Mouse (Mus musculus): Measurements from ENCODE around the gene Oas2.
A peak's percentile ranks its signal among the peaks of the same experiment; 100 is the strongest.

Gene Oas2

DNA sequence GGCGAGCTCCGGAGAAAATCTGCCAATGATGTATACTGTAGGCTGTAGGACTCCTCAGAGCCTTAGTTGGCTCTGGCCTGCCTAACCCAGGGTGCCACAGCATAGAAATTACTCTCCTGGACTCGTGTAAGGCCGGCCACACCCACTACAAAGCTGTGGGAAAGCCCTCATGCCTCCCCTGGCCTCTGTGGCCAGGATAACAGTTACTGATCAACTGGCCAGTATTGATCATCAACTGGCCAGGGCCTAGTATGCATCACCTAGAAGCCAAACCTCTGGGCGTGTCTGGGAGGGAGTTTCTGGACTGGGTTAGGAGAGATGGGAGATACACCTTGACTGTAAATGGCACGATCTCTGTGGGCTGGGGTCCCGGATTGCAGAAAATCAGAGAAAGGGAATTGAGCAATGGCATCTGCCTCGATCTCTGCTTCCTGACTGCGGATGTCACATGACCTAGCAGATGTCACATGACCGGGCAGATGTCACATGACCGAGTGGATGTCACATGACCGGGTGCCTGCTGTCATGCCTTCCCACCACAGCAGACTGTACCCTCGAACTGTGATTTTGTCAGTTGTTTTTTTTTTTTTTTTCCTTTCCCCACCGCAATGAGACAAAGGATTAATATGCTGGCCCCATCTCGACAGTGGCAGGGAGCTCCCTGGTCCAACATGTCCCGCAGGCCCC lies 53.5 kb downstream of the Oas2 start:
- DNase-seq (ENCODE audit: low spot score): no peak

DNA sequence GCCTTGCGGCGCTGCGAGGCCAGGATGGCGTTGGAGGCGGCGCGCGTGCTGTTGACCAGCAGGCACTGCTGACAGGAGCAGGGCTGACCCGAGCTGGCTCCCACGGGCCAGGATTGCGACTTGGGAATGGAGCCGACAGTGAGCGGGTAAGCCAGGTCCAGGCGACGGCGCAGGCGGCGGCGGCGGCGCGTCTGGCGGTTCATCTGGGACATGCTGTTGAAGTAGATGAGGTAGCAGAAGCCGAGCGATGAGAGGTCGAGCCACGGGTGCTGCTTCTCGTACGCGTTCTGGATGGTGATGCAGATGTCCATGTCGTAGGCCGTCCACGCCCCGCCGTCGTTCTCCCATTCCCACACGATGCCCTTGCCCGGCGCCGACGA lies 55.0 kb downstream of the Oas2 start:
- DNase-seq (ENCODE audit: low spot score): no peak

DNA sequence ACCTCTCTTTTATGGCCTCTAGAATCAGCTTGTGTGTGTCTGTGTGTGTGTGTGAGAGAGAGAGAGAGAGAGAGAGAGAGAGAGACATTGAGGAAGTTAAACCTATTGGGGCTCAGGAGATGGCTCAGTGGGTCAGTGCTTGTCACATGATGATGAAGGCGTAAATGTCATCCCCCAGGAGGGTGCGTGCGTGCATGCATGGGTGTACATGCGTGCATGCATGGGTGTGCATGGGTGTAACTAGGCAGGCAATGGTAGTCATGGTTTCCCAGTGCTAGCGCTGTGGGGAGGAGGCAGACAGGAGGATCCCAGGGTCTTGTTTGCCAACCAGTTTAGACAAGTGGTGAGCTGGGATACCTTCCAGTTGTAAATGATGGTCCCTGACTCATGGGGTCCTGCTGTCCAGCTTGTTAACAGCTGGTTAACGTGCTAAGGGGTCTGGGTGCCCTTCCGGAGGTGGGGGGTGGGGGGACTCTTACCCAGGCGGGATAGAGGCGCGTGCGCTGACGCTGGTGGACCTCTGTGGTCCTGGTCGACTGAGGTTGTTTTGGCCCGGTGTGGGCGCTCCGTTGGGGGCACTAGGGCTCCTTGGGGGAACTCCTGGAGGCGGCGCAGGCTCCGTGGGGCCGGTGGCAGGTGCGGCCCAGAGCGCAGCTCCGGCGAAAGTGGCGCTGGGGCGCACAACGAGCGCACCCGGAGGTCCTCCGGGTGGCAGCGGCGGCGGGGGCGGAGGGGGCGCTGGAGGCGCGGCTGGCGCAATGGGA lies 55.5 kb downstream of the Oas2 start:
- no peak for DNase-seq (ENCODE audit: low spot score)

DNA sequence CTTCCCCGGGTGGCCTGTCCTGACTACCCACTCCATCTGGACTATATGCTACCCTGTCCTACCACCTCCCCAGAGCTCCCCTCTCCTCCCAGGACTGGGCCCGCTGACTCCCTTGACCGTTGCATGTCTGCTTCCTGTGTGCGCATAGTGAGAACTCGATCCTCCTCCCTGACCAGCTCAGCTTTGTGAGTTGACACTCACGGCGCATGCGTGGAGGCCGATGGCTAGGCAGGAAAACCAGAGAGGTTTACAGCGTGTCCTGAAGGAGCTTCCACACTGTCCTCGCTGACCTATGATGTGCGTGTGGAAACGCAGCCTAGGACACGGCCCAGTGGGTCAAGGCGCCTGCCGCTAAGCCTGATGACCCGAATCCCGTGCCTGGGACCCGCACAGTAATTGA lies 57.6 kb downstream of the Oas2 start:
- DNase-seq (ENCODE audit: low spot score): no peak

DNA sequence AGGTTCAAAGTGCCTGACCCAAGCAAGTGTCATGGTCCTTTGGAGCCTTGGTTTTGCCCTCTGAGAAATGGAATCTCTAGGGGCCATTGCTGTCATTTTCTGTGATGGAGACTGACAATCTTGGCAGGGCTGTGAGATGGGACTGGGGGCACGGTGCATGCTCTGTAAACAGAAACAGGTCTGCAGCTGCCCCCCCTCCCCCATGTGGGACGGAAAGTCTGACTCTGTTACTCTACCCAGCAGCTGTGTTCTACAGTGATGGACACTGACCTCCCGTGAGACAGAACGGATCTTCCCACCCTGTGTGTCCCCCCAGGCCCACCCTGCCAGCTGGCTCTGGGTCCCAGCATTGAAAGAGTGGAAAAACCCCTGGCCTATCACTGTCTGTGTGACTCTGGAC lies 59.2 kb downstream of the Oas2 start:
- DNase-seq (ENCODE audit: low spot score): no peak

DNA sequence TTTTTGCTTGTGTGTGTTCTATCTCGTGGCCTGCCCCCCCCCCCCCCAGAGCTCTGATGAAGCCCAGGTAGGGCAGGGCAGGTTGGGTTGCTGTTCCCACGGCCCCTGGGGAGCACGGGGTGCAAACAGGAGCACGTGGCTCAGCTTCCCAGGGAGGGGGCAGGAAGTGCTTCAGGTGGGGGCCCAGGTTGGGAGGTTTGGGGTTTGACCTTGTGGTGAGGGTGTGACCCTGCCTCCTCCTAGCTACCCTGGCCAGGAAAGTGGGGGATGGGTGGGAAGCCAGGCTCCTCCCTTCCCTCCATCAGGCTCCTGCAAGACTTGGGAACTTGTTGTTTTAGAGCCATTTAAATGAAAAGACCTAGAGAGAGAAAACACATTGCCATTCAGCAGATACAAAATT lies 61.2 kb downstream of the Oas2 start:
- DNase-seq (ENCODE audit: low spot score): no peak

DNA sequence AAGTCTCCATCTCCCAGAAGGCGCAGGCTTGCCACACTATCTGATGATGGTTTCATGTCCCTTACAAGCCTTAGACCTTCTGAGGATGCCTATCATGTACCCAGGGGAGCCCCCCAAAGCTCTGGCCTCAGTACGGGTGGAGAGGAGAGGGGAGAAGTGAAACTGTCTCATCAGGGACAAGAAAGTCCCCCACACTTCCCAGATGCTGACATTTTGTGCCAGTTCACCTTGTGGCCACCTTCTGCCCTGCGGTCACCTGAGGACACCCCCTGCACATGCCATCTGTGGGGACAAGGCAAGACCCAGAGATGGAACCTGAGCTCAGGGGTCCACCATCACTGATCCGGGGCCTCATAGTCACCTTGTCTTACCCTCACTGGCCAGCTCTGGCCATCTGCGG lies 61.8 kb downstream of the Oas2 start:
- DNase-seq (ENCODE audit: low spot score): no peak

DNA sequence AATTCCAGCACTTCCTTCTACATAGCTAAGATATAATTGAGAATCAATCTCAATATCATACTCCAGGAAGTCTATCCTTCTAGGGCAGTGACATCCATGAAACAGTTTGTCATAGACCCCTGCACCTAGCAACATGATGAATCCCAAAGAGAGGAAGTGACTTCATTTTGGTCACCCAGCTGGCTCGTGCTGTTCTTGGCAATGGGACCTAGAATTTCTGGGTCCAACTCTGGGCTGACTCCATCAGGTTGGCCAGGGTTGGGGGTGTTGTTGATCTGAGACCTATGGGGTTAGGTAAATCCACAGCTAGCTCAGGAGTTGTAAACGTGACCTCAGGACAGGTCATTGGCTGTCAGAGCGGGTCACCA lies 62.2 kb downstream of the Oas2 start:
- no peak for DNase-seq (ENCODE audit: low spot score)

DNA sequence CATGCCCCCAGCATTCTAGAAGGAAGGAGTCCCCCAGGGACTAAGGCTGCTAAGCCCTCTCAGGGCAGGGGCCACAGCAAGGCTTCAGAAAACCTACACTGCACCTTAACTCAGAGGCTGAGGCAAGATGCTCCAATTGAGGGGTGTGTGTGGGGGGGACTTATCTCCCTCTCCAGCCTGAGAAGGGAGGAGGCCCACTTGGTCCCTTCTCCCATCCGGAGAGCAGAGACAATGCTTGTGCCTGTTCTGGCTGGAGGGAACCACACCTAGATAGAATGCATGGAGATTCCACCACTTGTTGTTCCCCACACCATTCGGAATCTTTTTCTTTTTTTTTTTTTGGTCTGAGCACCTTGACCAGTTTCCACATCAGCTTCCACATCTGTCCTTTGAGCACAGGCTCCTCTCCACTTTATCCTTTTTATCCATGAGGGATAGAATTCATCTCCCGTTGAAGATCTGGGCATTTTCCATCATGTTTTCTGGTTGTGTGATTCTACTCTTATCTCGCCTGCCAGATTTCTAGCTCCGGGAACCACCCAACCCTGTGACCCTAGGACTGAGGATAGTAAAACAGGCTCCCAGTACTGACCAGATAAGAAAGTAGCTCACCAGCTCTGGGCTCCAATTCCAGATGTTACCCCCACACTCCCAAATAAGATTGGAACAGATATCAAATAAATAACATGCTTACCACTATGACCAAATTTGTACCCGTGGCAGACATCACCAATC lies 62.7 kb downstream of the Oas2 start:
- DNase-seq (ENCODE audit: low spot score): no peak

DNA sequence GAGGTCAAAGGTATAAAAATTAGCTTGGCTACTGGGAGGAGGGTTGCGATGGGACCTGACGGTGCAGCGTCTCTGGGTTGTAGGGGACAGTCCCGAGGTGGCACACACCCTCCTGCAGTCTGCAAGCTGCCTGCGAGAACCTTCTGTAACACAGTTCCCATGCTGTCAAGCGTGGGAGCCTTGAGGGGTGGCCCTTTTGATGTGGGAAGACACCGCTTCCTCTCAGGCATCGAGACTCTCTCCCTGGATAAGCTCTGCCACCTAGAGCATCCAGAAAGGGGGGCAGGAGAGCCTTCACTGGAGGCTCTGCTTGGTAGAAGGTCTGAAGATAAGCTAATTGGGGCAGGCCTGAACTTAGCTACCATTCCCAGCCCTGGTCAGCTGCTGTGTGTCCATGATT lies 64.0 kb downstream of the Oas2 start:
- no peak for DNase-seq (ENCODE audit: low spot score)

DNA sequence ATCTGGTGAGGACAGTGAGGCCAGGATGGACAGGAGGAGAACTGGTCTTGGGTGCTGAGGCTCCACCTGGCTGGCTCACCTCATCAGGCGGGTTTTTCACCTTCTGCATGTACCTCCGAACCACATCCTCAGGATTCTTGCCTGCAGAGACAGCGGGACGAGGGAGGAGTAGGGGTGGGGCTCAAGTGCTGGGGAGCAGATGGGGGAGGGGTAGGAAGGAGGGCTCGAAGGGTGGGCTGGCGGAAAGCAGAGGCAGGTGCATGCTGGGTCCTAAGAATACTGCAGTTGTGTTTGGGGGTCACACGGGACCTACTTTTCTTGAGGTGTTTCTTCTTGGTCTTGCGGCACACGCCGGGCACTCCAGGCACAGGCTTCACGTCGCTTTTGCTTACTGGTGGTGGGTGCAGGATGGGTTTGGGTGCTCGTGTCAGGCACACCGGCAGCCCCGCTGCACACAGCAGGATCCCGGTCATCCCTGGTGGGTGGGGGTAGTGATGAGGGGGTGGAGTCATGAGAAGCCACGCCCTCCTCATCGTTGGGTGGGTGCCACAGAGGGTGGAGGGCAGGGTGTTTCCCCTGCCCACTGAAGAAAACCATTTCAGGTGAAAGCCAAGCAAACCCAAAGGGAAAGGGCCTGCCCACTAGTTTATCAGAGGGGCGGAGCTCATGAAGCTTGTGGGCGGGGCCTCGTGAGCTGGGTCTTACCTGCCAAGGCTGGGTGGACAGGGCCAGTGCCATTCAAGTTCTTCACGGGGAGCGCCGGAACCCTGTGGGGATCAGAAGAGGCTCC lies 66.5 kb downstream of the Oas2 start:
- DNase-seq (ENCODE audit: low spot score): no peak

DNA sequence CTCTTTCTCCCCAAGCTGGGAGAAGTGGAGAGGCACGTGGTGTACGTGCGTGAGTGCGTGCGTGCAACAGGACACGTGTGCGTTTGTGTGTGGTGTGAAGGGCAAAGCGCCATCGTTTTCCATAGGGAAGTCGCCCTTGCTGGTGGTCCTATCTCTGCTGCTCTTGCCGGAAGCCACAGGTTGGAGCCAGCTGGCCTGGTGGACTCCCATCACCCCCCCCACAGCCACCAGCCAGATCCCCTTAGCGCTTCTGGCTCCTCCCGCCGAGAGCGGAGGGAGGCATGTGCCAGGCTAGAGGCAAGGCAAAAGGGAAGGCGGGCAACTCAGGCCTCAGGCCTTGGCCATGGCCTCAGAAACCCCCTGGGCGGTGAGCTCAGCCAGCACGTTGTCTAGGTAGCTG lies 68.7 kb downstream of the Oas2 start:
- DNase-seq (ENCODE audit: low spot score): peak; percentile 39
